Mouse (Mus musculus): Measurements from ENCODE around the gene March1. TPM values are rescaled to one million over a fixed set of nuclear protein-coding genes. Genes with fewer than 3 reads are reported as not detected.

March1 gene
- polyA plus RNA-seq, 1 experiment from 2014 or later = 2.6 TPM

GRCm38 (mm10) chr8:66098148-66098547 lies 480.4 kb downstream of the March1 start:
- ATAC-seq (ENCODE audit: insufficient read depth, low FRiP score, low TSS enrichment) (no peak), DNase-seq (ENCODE audit: low spot score) (no peak)
- Histone ChIP-seq H3K4me1 (ENCODE audit: control insufficient read depth, insufficient read depth, low read length) (no peaks in the 10 kb centered on the region), H3K4me2 (ENCODE audit: low read depth) (no peak overlapping the region), H3K27ac (ENCODE audit: low read depth, low read length) (no peak overlapping the region), H3K9ac (ENCODE audit: low read length) (no peak overlapping the region), H3K36me3 (ENCODE audit: control insufficient read depth, insufficient read depth, low read length) (no peaks in the 10 kb centered on the region), H3K9me3 (ENCODE audit: control insufficient read depth, low read length) (no peaks in the 10 kb centered on the region), H3K27me3 (ENCODE audit: control insufficient read depth, insufficient read depth, low read length) (no peaks in the 10 kb centered on the region), H3K4me3 (ENCODE audit: low read depth, low read length) (no peak overlapping the region)
- 75% methylated on average over 1 of the region's 1 CpGs for WGBS

- no peaks in the 10 kb centered on the region for H3K27me3 ChIP-seq (ENCODE audit: control insufficient read depth, insufficient read depth, low read length)
- H3K4me2 ChIP-seq (ENCODE audit: low read depth) = no peak overlapping the region
- no peak overlapping the region for H3K27ac ChIP-seq (ENCODE audit: low read depth, low read length)
- no peak for DNase-seq (ENCODE audit: low spot score)
- no peaks in the 10 kb centered on the region for H3K4me1 ChIP-seq (ENCODE audit: control insufficient read depth, insufficient read depth, low read length)
- no peak overlapping the region for H3K9ac ChIP-seq (ENCODE audit: low read length)
- H3K4me3 ChIP-seq (ENCODE audit: low read depth, low read length) = no peak overlapping the region
- no peaks in the 10 kb centered on the region for H3K36me3 ChIP-seq (ENCODE audit: control insufficient read depth, insufficient read depth, low read length)
- no peak for ATAC-seq (ENCODE audit: insufficient read depth, low FRiP score, low TSS enrichment)
- no peaks in the 10 kb centered on the region for H3K9me3 ChIP-seq (ENCODE audit: control insufficient read depth, low read length)
- 86% methylated on average over 2 of the region's 2 CpGs for WGBS
Measured at GRCm38 (mm10) chr8:66119294-66119693, 501.6 kb downstream of the March1 start.

DNA sequence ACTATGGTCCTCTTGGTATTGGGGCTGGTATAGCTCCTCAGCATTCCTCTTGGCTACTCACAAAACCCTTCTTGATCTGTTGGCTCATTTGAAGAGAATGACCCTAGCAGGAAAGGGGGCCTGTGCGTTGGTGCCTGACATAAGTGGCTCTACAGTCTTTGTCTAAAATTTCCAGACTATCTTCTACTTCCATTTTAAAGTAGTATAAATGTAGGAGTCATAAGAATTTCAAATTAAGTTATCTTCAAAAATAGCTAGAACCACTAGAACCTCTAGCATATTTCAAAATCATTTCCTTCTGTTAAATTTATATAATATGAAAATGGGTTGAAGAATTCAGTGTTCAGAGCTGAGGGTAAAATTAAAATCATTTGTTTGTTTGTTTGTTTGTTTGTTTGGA lies 541.9 kb downstream of the March1 start:
- WGBS = 82% methylated on average over 1 of the region's 1 CpGs
- no peak for ATAC-seq (ENCODE audit: insufficient read depth, low FRiP score, low TSS enrichment)
- Histone ChIP-seq H3K27ac (ENCODE audit: low read depth, low read length) (no peak overlapping the region), H3K4me1 (ENCODE audit: control insufficient read depth, insufficient read depth, low read length) (no peaks in the 10 kb centered on the region), H3K4me2 (ENCODE audit: low read depth) (no peak overlapping the region), H3K36me3 (ENCODE audit: control insufficient read depth, insufficient read depth, low read length) (no peaks in the 10 kb centered on the region), H3K9me3 (ENCODE audit: control insufficient read depth, low read length) (no peaks in the 10 kb centered on the region), H3K27me3 (ENCODE audit: control insufficient read depth, insufficient read depth, low read length) (no peaks in the 10 kb centered on the region), H3K9ac (ENCODE audit: low read length) (no peak overlapping the region), H3K4me3 (ENCODE audit: low read depth, low read length) (no peak overlapping the region)
- no peak for DNase-seq (ENCODE audit: low spot score)

DNA sequence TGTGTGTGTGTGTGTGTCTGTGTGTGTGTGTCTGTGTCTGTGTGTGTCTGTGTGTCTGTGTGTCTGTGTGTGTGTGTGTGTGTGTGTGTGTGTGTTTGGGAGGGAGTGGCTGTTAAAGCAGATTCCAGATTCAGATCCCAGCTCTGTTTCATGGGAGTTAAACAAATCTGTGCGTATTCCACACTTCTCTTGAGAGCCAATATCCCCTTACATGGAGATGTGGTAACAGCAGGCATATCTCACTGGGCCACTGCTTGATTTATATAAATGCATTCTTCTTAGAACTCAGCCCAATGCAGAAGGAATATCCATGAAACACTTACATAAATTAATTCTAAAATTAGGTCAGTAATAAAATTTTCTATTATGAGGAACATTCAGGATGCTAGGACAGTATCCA lies 549.1 kb downstream of the March1 start:
- Histone ChIP-seq H3K36me3 (ENCODE audit: control insufficient read depth, insufficient read depth, low read length) (no peaks in the 10 kb centered on the region), H3K4me2 (ENCODE audit: low read depth) (no peak overlapping the region), H3K4me3 (ENCODE audit: low read depth, low read length) (no peak overlapping the region), H3K27me3 (ENCODE audit: control insufficient read depth, insufficient read depth, low read length) (no peaks in the 10 kb centered on the region), H3K27ac (ENCODE audit: low read depth, low read length) (no peak overlapping the region), H3K9me3 (ENCODE audit: control insufficient read depth, low read length) (no peaks in the 10 kb centered on the region), H3K4me1 (ENCODE audit: control insufficient read depth, insufficient read depth, low read length) (no peaks in the 10 kb centered on the region), H3K9ac (ENCODE audit: low read length) (no peak overlapping the region)
- ATAC-seq (ENCODE audit: insufficient read depth, low FRiP score, low TSS enrichment) = no peak
- WGBS = 83% methylated on average over 1 of the region's 1 CpGs
- no peak for DNase-seq (ENCODE audit: low spot score)

- WGBS = 79% methylated on average over 2 of the region's 2 CpGs
- H3K9me3 ChIP-seq (ENCODE audit: control insufficient read depth, low read length) = no peaks in the 10 kb centered on the region
- H3K4me3 ChIP-seq (ENCODE audit: low read depth, low read length) = no peak overlapping the region
- H3K9ac ChIP-seq (ENCODE audit: low read length) = no peak overlapping the region
- ATAC-seq (ENCODE audit: insufficient read depth, low FRiP score, low TSS enrichment) (no peak), DNase-seq (ENCODE audit: low spot score) (no peak)
- H3K4me1 ChIP-seq (ENCODE audit: control insufficient read depth, insufficient read depth, low read length) = no peaks in the 10 kb centered on the region
- H3K4me2 ChIP-seq (ENCODE audit: low read depth) = no peak overlapping the region
- H3K36me3 ChIP-seq (ENCODE audit: control insufficient read depth, insufficient read depth, low read length) = no peaks in the 10 kb centered on the region
- no peaks in the 10 kb centered on the region for H3K27me3 ChIP-seq (ENCODE audit: control insufficient read depth, insufficient read depth, low read length)
- no peak overlapping the region for H3K27ac ChIP-seq (ENCODE audit: low read depth, low read length)
Measured at GRCm38 (mm10) chr8:66167405-66168173, 549.9 kb downstream of the March1 start.

DNA sequence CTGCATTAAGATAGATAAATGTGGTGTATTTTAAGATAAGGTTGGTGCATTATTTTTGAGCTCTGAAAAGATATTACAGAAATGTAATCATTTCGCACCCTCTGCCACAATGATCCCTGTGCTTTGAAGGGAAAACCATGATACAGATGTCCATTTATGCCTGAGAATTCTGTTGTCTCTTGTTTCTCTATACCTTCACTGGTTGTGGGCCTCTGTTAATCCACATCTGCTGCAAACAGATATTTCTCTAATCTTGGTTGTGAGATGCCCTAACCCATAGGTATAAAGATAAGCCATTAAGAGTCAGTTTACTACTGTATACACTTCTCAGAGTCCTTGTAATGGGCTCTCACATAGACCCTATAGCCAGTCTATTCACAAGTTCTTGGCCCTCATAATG lies 561.6 kb downstream of the March1 start:
- WGBS = 93% methylated on average over 1 of the region's 1 CpGs
- Histone ChIP-seq H3K36me3 (ENCODE audit: control insufficient read depth, insufficient read depth, low read length) (no peaks in the 10 kb centered on the region), H3K9ac (ENCODE audit: low read length) (no peak overlapping the region), H3K27ac (ENCODE audit: low read depth, low read length) (no peak overlapping the region), H3K27me3 (ENCODE audit: control insufficient read depth, insufficient read depth, low read length) (no peaks in the 10 kb centered on the region), H3K9me3 (ENCODE audit: control insufficient read depth, low read length) (no peaks in the 10 kb centered on the region), H3K4me3 (ENCODE audit: low read depth, low read length) (no peak overlapping the region), H3K4me1 (ENCODE audit: control insufficient read depth, insufficient read depth, low read length) (no peaks in the 10 kb centered on the region), H3K4me2 (ENCODE audit: low read depth) (no peak overlapping the region)
- DNase-seq (ENCODE audit: low spot score) (no peak), ATAC-seq (ENCODE audit: insufficient read depth, low FRiP score, low TSS enrichment) (no peak)

DNA sequence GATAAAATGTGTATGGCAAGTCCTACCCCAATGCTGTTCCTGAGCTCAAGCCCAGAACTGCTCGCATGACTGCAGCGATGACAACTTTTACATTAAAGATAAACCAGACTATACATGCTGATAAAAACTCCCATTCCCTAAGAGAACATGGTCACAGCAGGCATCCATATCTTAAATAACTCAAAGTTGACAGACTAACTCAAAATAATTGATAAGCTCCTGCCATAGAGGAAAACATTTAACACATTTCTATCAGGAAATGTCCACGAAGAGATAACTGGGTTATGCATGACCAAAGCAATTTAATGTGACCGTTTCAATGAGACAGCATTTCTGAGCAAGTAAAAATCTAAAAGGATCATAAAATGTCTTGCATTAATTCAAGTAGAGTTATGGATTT lies 563.6 kb downstream of the March1 start:
- Histone ChIP-seq H3K4me2 (ENCODE audit: low read depth) (no peak overlapping the region), H3K4me1 (ENCODE audit: control insufficient read depth, insufficient read depth, low read length) (no peaks in the 10 kb centered on the region), H3K27ac (ENCODE audit: low read depth, low read length) (no peak overlapping the region), H3K9ac (ENCODE audit: low read length) (no peak overlapping the region), H3K4me3 (ENCODE audit: low read depth, low read length) (no peak overlapping the region), H3K9me3 (ENCODE audit: control insufficient read depth, low read length) (no peaks in the 10 kb centered on the region), H3K27me3 (ENCODE audit: control insufficient read depth, insufficient read depth, low read length) (no peaks in the 10 kb centered on the region), H3K36me3 (ENCODE audit: control insufficient read depth, insufficient read depth, low read length) (no peaks in the 10 kb centered on the region)
- WGBS = 89% methylated on average over 4 of the region's 4 CpGs
- ATAC-seq (ENCODE audit: insufficient read depth, low FRiP score, low TSS enrichment) = no peak
- no peak for DNase-seq (ENCODE audit: low spot score)

DNA sequence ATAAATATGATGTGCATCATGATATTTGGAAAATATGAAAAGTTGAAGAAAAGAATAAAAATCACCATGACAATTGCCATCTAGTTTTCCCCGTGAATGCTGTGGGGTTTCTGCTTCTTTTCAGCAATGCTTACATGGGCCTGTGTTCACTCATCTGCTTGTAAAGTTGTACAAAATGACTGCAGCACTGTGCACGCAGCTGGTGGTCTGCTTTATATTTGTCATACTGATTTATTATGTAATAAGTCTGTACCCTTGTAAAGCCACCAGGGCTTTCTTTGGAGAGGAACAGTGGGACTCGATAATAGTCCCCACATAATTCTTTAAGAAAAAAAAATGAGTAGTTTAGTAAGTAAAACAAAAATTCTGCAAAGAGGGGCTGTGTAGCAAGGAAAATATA lies 564.6 kb downstream of the March1 start:
- H3K9me3 ChIP-seq (ENCODE audit: control insufficient read depth, low read length) = no peaks in the 10 kb centered on the region
- DNase-seq (ENCODE audit: low spot score) = no peak
- no peaks in the 10 kb centered on the region for H3K36me3 ChIP-seq (ENCODE audit: control insufficient read depth, insufficient read depth, low read length)
- H3K9ac ChIP-seq (ENCODE audit: low read length) = no peak overlapping the region
- ATAC-seq (ENCODE audit: insufficient read depth, low FRiP score, low TSS enrichment) = no peak
- H3K4me3 ChIP-seq (ENCODE audit: low read depth, low read length) = no peak overlapping the region
- H3K4me2 ChIP-seq (ENCODE audit: low read depth) = no peak overlapping the region
- H3K27ac ChIP-seq (ENCODE audit: low read depth, low read length) = no peak overlapping the region
- H3K4me1 ChIP-seq (ENCODE audit: control insufficient read depth, insufficient read depth, low read length) = no peaks in the 10 kb centered on the region
- WGBS = 45% methylated on average over 3 of the region's 3 CpGs
- no peaks in the 10 kb centered on the region for H3K27me3 ChIP-seq (ENCODE audit: control insufficient read depth, insufficient read depth, low read length)

GRCm38 (mm10) chr8:66183454-66183853 lies 565.8 kb downstream of the March1 start:
- Histone ChIP-seq H3K27ac (ENCODE audit: low read depth, low read length) (no peak overlapping the region), H3K27me3 (ENCODE audit: control insufficient read depth, insufficient read depth, low read length) (no peaks in the 10 kb centered on the region), H3K4me2 (ENCODE audit: low read depth) (no peak overlapping the region), H3K4me1 (ENCODE audit: control insufficient read depth, insufficient read depth, low read length) (no peaks in the 10 kb centered on the region), H3K9ac (ENCODE audit: low read length) (no peak overlapping the region), H3K9me3 (ENCODE audit: control insufficient read depth, low read length) (no peaks in the 10 kb centered on the region), H3K36me3 (ENCODE audit: control insufficient read depth, insufficient read depth, low read length) (no peaks in the 10 kb centered on the region), H3K4me3 (ENCODE audit: low read depth, low read length) (no peak overlapping the region)
- no peak for DNase-seq (ENCODE audit: low spot score)
- WGBS = 81% methylated on average over 2 of the region's 2 CpGs
- ATAC-seq (ENCODE audit: insufficient read depth, low FRiP score, low TSS enrichment) = no peak

All from neural tube, embryonic 11.5 days (tissue).